Mouse (Mus musculus) gastrocnemius, postnatal 25 days (tissue): ENCODE measurements around the gene Wdr63. TPM values are rescaled to one million over a fixed set of nuclear protein-coding genes. Genes with fewer than 3 reads are reported as not detected.
A peak's percentile ranks its signal among the peaks of the same experiment; 100 is the strongest.

Source experiments
- DNase-seq: peaks from one replicate; pipeline ENCODE4 v3.0.0; 2022
- total RNA-seq, 2 experiments: library from RNA; stranded (reverse); gene quantifications; 1 replicate in 1 of 2; 2 replicates in 1 of 2; pipeline ENCODE4 v1.2.3; 2021

Gene Wdr63
- total RNA-seq, 2 experiments from 2014 or later = not detected

- no peak for DNase-seq
These were observed 54.7 kb downstream of the Wdr63 start for GRCm38 (mm10) chr3:146053082-146053814.

GRCm38 (mm10) chr3:146051277-146052007 lies 56.5 kb downstream of the Wdr63 start:
- no peak for DNase-seq

GRCm38 (mm10) chr3:146049951-146050350 lies 58.0 kb downstream of the Wdr63 start:
- DNase-seq = no peak

GRCm38 (mm10) chr3:146047704-146048207 lies 60.2 kb downstream of the Wdr63 start:
- DNase-seq = no peak

GRCm38 (mm10) chr3:146046076-146046475 lies 61.9 kb downstream of the Wdr63 start:
- DNase-seq = no peak

GRCm38 (mm10) chr3:146044977-146045376 lies 63.0 kb downstream of the Wdr63 start:
- no peak for DNase-seq

GRCm38 (mm10) chr3:146041382-146041781 lies 66.5 kb downstream of the Wdr63 start:
- no peak for DNase-seq

GRCm38 (mm10) chr3:146039132-146039903 lies 68.6 kb downstream of the Wdr63 start:
- DNase-seq = no peak

- DNase-seq = no peak
These were observed 70.0 kb downstream of the Wdr63 start for GRCm38 (mm10) chr3:146037906-146038305.

GRCm38 (mm10) chr3:146032976-146033375 lies 75.0 kb downstream of the Wdr63 start:
- no peak for DNase-seq

- no peak for DNase-seq
These were observed 77.6 kb downstream of the Wdr63 start for GRCm38 (mm10) chr3:146030255-146030836.

- no peak for DNase-seq
These were observed 78.7 kb downstream of the Wdr63 start for GRCm38 (mm10) chr3:146029234-146029633.

- peak; percentile 2 for DNase-seq
These were observed 79.5 kb downstream of the Wdr63 start for GRCm38 (mm10) chr3:146028406-146028805.

- no peak for DNase-seq
These were observed 80.8 kb downstream of the Wdr63 start for GRCm38 (mm10) chr3:146027116-146027515.

- DNase-seq = no peak
These were observed 82.4 kb downstream of the Wdr63 start for GRCm38 (mm10) chr3:146025499-146025898.

GRCm38 (mm10) chr3:146024746-146025145 lies 83.2 kb downstream of the Wdr63 start:
- DNase-seq = no peak

- DNase-seq = no peak
These were observed 85.7 kb downstream of the Wdr63 start for GRCm38 (mm10) chr3:146022232-146022631.

- no peak for DNase-seq
These were observed 90.4 kb downstream of the Wdr63 start for GRCm38 (mm10) chr3:146017521-146017920.

- no peak for DNase-seq
These were observed 91.0 kb downstream of the Wdr63 start for GRCm38 (mm10) chr3:146016979-146017378.

- no peak for DNase-seq
These were observed 93.6 kb downstream of the Wdr63 start for GRCm38 (mm10) chr3:146014321-146014720.

- no peak for DNase-seq
These were observed 94.4 kb downstream of the Wdr63 start for GRCm38 (mm10) chr3:146013490-146013889.

- DNase-seq = no peak
These were observed 96.2 kb downstream of the Wdr63 start for GRCm38 (mm10) chr3:146011544-146012218.
